Mouse (Mus musculus) cortical plate, adult 2 months (tissue): ENCODE results near the gene Igfbpl1.

Source experiments
- CTCF ChIP-seq: fragments of 200-500 bp; IDR thresholded peaks from 2 replicates; pipeline ENCODE4 v1.5.1; 2011; ENCODE audit warnings: mild to moderate bottlenecking, control low read depth, low read length; ENCODE audit not compliant: insufficient read depth; ENCODE audit errors: extremely low read depth
- POLR2A ChIP-seq: fragments of 200-500 bp; IDR thresholded peaks from 2 replicates; pipeline ENCODE4 v1.6.1; 2011; ENCODE audit warnings: mild to moderate bottlenecking, low read length, control low read depth; ENCODE audit not compliant: insufficient read depth; ENCODE audit errors: extremely low read depth

DNA sequence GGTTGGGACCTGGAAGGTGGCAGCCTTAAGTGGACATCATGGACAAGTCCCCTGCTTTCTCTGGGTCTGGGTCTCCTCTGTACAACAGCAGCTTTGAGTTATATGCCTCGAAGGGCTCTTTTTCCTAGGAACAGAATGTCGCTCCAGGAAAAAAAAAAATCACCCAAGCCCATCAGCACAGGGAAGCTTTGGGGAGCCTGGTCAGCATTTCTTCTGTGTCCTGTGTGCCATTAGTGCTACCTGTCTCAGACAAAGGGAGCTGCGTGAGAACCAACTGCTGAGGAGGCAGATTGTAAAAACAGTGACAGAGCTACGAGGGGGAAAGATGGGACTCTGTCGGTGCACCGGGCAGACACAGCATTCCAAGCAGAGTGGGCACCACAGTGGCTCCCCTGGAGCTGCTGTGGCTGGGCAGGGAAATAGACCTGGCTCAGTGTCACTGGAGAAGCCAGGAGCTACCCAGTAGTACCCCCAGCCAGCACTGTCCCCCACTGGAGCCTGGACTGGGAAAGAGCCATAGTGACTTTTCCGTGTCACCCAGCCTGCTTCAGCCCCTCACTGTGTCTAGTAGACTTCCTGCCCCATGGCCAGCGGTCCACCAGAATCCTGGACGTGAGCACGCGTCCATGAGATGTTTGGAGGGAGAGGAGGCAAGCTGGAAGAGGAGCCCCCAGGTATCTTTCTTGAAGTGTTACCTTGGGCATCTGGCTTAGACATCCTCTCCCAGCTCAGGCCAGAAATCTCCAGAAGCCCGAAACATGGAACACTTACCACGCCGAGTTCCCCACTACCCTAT lies 1.8 kb downstream of the Igfbpl1 start:
- TF ChIP-seq POLR2A (no peak), CTCF (no peak)
